Mouse (Mus musculus): ENCODE measurements around the gene Nod1.

Nod1 gene

DNA sequence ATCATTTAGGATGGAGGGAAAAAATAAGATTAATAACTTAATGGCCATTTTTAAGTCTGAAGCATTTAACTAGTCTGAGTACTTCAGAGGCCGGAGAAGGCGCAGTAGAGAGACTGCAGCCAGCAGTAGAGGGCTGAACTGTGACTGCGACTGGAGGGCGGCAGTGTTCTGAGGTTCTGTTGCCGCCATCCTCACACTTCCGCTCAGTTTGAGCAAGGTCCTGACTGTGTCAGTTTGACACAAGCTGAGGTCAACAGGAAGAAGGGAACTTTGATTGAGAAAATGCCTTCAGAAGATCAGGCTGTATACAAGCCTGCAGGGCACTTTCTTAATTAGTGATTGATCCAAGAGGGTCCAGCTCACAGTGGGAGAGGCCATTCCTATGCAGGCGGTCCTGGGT is 86.2 kb downstream of the Nod1 start:
- DNase-seq (ENCODE audit: low read depth, low spot score), result no peak

DNA sequence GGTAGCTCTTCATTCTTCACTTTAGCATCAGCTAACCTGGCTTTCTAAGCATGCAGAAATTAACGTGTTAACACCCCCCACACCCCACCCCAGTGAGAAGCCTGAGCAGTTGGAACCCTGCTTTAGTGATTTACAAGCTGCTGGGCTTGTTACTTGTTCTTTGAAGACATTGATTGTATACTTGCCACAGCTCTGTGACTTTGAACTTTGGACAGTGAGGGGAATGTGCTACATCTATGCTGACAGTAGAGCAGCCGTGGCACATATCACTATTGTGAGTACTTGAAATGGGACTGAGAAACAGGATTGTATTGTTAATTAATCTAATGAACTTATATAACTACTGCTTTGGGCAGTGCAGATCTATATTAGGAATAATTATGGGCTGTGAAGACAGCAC is 89.0 kb downstream of the Nod1 start:
- no peak for DNase-seq (ENCODE audit: low read depth, low spot score)

DNA sequence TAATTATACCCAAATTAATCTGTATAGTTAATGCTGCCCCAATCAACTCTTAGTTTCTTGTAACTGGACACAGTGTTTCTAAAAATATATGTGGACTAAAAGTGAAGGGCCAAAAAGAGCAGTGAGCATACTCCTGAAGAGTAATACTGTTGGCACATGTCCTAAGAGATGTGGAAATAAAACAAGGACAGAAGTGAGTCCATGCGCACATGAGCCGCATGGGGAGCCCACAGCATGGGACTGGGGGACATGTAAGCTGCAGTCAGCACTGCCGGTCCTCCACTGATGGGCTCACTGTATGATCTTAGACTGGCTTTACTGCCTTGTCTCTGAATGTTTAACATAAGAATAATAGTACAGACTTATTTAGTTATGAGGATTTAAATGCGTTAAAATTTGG is 92.3 kb downstream of the Nod1 start:
- DNase-seq (ENCODE audit: low read depth, low spot score), result no peak

DNA sequence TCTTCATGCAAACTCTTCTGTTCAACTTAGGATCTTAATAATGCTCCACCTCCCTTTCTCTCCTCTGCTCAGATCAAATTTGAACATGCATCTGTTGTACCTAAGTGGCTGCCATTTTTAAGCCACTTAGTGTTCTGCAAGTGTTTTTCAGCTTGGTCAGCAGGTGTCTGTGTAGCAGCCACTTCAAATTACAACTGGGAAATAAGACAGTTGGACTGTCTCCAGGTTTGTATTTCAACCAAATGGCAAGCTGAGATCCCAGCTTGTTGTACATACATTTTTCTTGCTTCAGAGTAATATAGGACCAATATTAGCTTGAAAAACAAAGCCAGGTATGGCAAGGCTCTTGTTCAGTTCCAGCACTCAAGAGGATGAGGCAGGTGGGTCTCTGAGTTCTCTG is 93.9 kb downstream of the Nod1 start:
- no peak for DNase-seq (ENCODE audit: low read depth, low spot score)

DNA sequence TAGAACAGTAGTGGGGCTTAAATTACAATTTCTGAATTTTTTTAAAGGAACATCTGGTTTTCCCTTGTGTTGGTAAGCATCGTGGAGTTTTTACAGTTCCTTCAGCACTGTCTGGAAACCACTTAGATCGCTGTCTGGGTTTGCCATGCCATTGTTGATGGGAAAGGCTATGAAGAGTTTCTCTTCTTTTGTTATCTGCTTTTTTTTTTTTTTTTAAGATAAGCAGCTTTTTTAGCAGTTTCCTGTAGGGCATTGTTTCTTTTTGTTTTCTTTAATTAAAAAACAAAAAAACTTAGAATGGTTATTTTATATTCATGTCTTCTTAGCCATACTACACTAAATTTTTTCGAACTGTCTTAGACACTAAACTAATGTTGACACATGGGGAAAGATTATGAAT is 94.8 kb downstream of the Nod1 start:
- no peak for DNase-seq (ENCODE audit: low read depth, low spot score)

DNA sequence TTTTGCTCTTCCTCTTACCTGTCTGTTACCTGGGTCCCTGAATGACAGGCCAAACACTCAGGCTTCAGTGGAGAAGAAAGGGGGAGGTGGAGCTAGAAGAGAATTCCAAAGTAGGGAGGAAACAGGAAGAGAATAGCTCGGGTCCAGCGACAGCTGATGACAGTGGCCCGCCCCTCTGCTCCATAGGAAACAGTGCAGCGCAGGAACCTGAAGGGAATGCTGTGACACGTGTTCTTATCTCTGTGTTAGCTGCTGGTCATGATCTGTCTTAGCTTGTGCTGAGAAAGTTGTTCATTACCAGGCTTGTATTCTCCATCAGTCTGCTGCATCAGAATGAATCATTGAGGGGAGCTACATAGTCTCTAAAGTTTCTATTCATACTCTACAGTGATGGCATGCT is 95.6 kb downstream of the Nod1 start:
- DNase-seq (ENCODE audit: low read depth, low spot score), result no peak

Data from telencephalon, adult 2 months (tissue).